Mouse (Mus musculus) hindbrain, embryonic 11.5 days (tissue): ENCODE data around the gene Ctsh. TPM values are rescaled to one million over a fixed set of nuclear protein-coding genes. Genes with fewer than 3 reads are reported as not detected.

Experiments
- ATAC-seq: fragments of 200-750 bp; cut with Nextera tagmentation; 2 replicates; pipeline ENCODE4 v1.8.0; 2017; ENCODE audit warnings: mild to moderate bottlenecking, moderate TSS enrichment, moderate library complexity; ENCODE audit not compliant: low FRiP score
- DNase-seq: peaks from one replicate; pipeline ENCODE4 v3.0.0-alpha.2; 2015; ENCODE audit warnings: low spot score
- H3K27ac ChIP-seq: fragments of 300-500 bp; sonication (generic); 2 replicates; pipeline ENCODE4 v1.5.1; 2014; ENCODE audit warnings: mild to moderate bottlenecking, low read depth, low read length
- H3K27me3 ChIP-seq: fragments of 300-500 bp; sonication (generic); 2 replicates; pipeline ENCODE4 v1.6.1; 2014; ENCODE audit warnings: mild to moderate bottlenecking, low read length, moderate library complexity, mixed read lengths; ENCODE audit not compliant: control insufficient read depth, insufficient read depth
- H3K36me3 ChIP-seq: fragments of 300-500 bp; sonication (generic); 2 replicates; pipeline ENCODE4 v1.6.1; 2014; ENCODE audit warnings: mild to moderate bottlenecking, low read length, moderate library complexity, mixed read lengths; ENCODE audit not compliant: control insufficient read depth, insufficient read depth
- H3K4me1 ChIP-seq: fragments of 300-500 bp; sonication (generic); replicated peaks from 2 replicates; pipeline ENCODE4 v1.6.1; 2014; ENCODE audit warnings: low read length, mixed read lengths; ENCODE audit not compliant: control insufficient read depth, insufficient read depth
- H3K4me2 ChIP-seq: fragments of 300-500 bp; sonication (generic); replicated peaks from 2 replicates; pipeline ENCODE4 v1.6.1; 2014; ENCODE audit warnings: mild to moderate bottlenecking, low read depth, low read length
- H3K4me3 ChIP-seq: fragments of 300-500 bp; sonication (generic); 2 replicates; pipeline ENCODE4 v1.5.1; 2014; ENCODE audit warnings: low read depth, low read length
- H3K9ac ChIP-seq: fragments of 300-500 bp; sonication (generic); 2 replicates; pipeline ENCODE4 v1.6.1; 2014; ENCODE audit warnings: low read depth, low read length
- H3K9me3 ChIP-seq: fragments of 300-500 bp; sonication (generic); 2 replicates; pipeline ENCODE4 v1.6.1; 2016; ENCODE audit warnings: low read length; ENCODE audit not compliant: control insufficient read depth
- WGBS: fragments of 180-500 bp; shearing (Covaris S2); extraction: QIAGEN DNeasy Blood & Tissue Kit; methylation state at CpG from one replicate; pipeline ENCODE4 v1.1.7; 2014; 5-methylcytosine and 5-hydroxymethylcytosine counted together
- polyA plus RNA-seq: library from polyadenylated mRNA; unstranded; fragments of >200 nt; fragmentation: Nextera tagmentation; extraction: Ambion mirVana; gene quantifications from 2 replicates; pipeline ENCODE4 v1.2.1, GENCODE M21; 2014

Gene Ctsh
- polyA plus RNA-seq: 11.1 and 11.6 TPM in 2 replicates

GRCm38 (mm10) chr9:90053852-90054251, at the start of gene Ctsh:
Gene Ctsh, plus strand, starts transcription at chr9:90054152.
- DNase-seq: no peak
- no peaks in the 10 kb centered on the region for H3K36me3 ChIP-seq
- H3K27me3 ChIP-seq: no peaks in the 10 kb centered on the region
- no peaks in the 10 kb centered on the region for H3K9me3 ChIP-seq
- peak within 1 kb of the TSS; percentile 46; the same call in 1 of the 2 replicates for H3K9ac ChIP-seq
- H3K4me2 ChIP-seq: peak within 1 kb of the TSS; percentile 92
- 87% methylated on average over 2 of the region's 2 CpGs for WGBS
- no peaks in the 10 kb centered on the region for H3K4me1 ChIP-seq
- H3K4me3 ChIP-seq: peak within 1 kb of the TSS; percentile 41
- no peak within 1 kb of the TSS for H3K27ac ChIP-seq
- ATAC-seq: no peak

- Histone ChIP-seq H3K27ac (no peak overlapping the region), H3K4me3 (no peak overlapping the region), H3K36me3 (no peaks in the 10 kb centered on the region), H3K9me3 (no peaks in the 10 kb centered on the region), H3K27me3 (no peaks in the 10 kb centered on the region), H3K9ac (no peak overlapping the region), H3K4me1 (no peaks in the 10 kb centered on the region), H3K4me2 (no peak overlapping the region)
- 88% methylated on average over 3 of the region's 3 CpGs for WGBS
- DNase-seq (no peak), ATAC-seq (no peak)
Observed at GRCm38 (mm10) chr9:90006432-90006831, 47.5 kb upstream of the Ctsh start.

DNA sequence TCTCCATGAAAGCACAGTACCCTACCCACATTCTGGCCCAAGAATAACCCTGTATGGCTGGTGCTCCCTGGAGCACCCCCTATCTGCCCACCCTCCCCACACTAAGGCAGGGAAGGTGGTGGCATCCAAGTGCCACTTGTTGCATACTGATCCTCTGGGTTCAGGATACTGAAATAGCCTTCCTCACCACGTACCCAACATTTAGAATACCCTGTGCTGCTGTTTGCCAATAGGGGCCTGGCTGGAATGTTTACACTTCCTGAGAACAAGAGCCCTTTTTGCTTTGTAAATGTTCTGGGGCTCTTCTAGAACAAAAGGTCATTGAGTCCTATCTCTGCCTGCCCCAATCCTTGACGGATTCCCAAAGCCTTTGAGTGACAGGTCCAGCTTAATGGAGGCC, 46.9 kb upstream of the Ctsh start:
- Histone ChIP-seq H3K4me2 (no peak overlapping the region), H3K9me3 (no peaks in the 10 kb centered on the region), H3K36me3 (no peaks in the 10 kb centered on the region), H3K4me3 (no peak overlapping the region), H3K9ac (no peak overlapping the region), H3K27me3 (no peaks in the 10 kb centered on the region), H3K27ac (no peak overlapping the region), H3K4me1 (no peaks in the 10 kb centered on the region)
- DNase-seq: no peak
- 16% methylated on average over 2 of the region's 2 CpGs for WGBS
- ATAC-seq: no peak

DNA sequence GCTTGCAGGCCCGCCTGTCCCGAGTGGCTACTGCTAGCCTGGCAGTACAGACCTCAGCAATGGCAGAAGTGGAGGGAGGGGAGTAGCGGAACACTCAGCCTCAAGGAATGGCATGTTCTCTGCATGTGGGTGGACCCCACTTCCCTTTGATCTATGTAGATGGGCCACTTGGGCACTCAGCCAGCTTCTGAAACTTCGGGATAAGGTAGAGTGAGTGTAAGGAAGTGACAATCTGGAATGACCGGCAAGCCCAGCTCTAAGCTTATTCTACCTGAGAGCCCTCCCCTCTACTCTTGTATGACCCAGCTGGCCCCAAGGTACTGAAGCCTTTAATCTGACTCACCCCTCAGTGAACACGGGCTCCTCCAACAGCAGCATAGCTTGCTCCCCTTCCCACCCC, 45.8 kb upstream of the Ctsh start:
- no peak for ATAC-seq
- no peak overlapping the region for H3K4me3 ChIP-seq

DNA sequence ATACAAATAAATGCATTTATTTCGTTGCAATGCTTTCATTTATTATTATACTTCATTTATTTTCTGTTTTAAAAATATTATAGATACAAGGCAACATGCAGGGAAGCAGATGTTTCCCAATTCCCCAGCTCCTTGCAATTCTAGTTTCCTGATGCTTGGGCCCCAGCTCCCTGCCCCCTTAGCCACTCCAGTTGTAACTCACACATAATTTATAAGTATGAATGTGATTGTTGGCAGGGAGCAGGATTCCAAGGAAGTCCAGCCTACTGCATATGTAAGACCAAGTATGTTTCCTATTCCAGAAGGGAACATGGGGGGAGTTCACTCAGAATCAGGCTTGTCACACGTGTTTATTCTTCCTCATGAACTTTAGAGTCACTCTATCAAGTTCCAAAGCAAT, 42.1 kb upstream of the Ctsh start:
- Histone ChIP-seq H3K4me3 (no peak overlapping the region), H3K36me3 (no peaks in the 10 kb centered on the region), H3K9ac (no peak overlapping the region), H3K27ac (no peak overlapping the region), H3K4me1 (no peaks in the 10 kb centered on the region), H3K4me2 (no peak overlapping the region), H3K9me3 (no peaks in the 10 kb centered on the region), H3K27me3 (no peaks in the 10 kb centered on the region)
- 67% methylated on average over 2 of the region's 2 CpGs for WGBS
- DNase-seq: no peak
- no peak for ATAC-seq

More for the DNA sequence above, 45.8 kb upstream of the Ctsh start:
- H3K9ac ChIP-seq: no peak overlapping the region
- 90% methylated on average over 6 of the region's 6 CpGs for WGBS
- H3K27ac ChIP-seq: no peak overlapping the region
- no peaks in the 10 kb centered on the region for H3K36me3 ChIP-seq
- no peak overlapping the region for H3K4me2 ChIP-seq
- no peaks in the 10 kb centered on the region for H3K9me3 ChIP-seq
- no peaks in the 10 kb centered on the region for H3K4me1 ChIP-seq
- DNase-seq: no peak
- H3K27me3 ChIP-seq: no peaks in the 10 kb centered on the region

GRCm38 (mm10) chr9:90014649-90015048, 39.3 kb upstream of the Ctsh start:
- Histone ChIP-seq H3K27me3 (no peaks in the 10 kb centered on the region), H3K27ac (no peak overlapping the region), H3K9me3 (no peaks in the 10 kb centered on the region), H3K4me2 (no peak overlapping the region), H3K4me1 (no peaks in the 10 kb centered on the region), H3K9ac (no peak overlapping the region), H3K4me3 (no peak overlapping the region), H3K36me3 (no peaks in the 10 kb centered on the region)
- DNase-seq: no peak
- 92% methylated on average over 3 of the region's 3 CpGs for WGBS
- ATAC-seq: no peak

- Histone ChIP-seq H3K4me3 (no peak overlapping the region), H3K9me3 (no peaks in the 10 kb centered on the region), H3K4me2 (no peak overlapping the region), H3K36me3 (no peaks in the 10 kb centered on the region), H3K27me3 (no peaks in the 10 kb centered on the region), H3K4me1 (no peaks in the 10 kb centered on the region), H3K9ac (no peak overlapping the region), H3K27ac (no peak overlapping the region)
- no peak for DNase-seq
- 75% methylated on average over 6 of the region's 6 CpGs for WGBS
- ATAC-seq: no peak
Observed at GRCm38 (mm10) chr9:90016204-90016603, 37.7 kb upstream of the Ctsh start.

DNA sequence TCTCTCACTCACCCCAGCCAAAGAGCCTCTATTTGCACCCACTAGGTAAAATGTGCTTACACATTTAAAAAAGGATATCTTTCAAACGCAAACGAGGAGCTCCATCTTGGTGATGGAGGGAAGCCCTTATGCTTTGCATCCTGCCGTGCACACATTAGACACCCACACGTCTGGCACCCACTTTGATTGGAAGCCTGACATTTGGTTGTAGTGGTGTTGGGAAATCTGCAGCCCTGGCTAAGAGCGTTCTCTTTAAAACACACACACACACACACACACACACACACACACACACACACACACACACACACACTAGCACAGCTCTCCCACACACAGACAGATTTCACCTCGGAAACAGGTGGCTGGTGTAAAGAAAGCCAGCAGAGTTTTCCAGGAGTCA, 33.1 kb upstream of the Ctsh start:
- no peaks in the 10 kb centered on the region for H3K9me3 ChIP-seq
- 85% methylated on average over 6 of the region's 6 CpGs for WGBS
- DNase-seq (no peak), ATAC-seq (no peak)
- no peak overlapping the region for H3K9ac ChIP-seq
- H3K4me2 ChIP-seq: no peak overlapping the region
- no peak overlapping the region for H3K4me3 ChIP-seq
- no peaks in the 10 kb centered on the region for H3K27me3 ChIP-seq
- H3K36me3 ChIP-seq: no peaks in the 10 kb centered on the region
- no peaks in the 10 kb centered on the region for H3K4me1 ChIP-seq
- no peak overlapping the region for H3K27ac ChIP-seq

DNA sequence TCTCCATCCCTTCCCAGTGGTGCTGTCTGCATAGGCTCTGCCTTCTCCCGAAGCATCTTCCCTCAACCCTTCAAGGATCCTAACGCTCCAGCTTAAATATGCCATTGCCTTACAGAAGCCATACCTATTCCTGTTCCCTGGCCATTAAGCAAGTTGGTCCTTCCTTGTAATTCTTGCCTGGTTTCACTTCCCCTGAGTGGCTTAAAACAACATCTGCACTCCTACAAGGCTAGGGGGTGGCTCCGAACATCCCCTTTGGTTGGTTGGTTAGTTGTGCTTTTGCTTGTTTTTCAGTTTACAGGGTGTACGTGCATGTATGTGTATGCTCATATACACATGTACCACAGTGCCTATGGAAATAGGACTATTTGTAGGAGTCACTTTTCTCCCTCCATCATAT, 32.5 kb upstream of the Ctsh start:
- no peak overlapping the region for H3K9ac ChIP-seq
- H3K4me1 ChIP-seq: no peaks in the 10 kb centered on the region
- no peak overlapping the region for H3K4me2 ChIP-seq
- WGBS: 94% methylated on average over 4 of the region's 4 CpGs
- no peaks in the 10 kb centered on the region for H3K36me3 ChIP-seq
- no peak overlapping the region for H3K4me3 ChIP-seq
- H3K9me3 ChIP-seq: no peaks in the 10 kb centered on the region
- no peak for ATAC-seq
- no peaks in the 10 kb centered on the region for H3K27me3 ChIP-seq
- DNase-seq: no peak
- no peak overlapping the region for H3K27ac ChIP-seq
